Mouse (Mus musculus): ENCODE measurements around the gene Lama5.

DNA sequence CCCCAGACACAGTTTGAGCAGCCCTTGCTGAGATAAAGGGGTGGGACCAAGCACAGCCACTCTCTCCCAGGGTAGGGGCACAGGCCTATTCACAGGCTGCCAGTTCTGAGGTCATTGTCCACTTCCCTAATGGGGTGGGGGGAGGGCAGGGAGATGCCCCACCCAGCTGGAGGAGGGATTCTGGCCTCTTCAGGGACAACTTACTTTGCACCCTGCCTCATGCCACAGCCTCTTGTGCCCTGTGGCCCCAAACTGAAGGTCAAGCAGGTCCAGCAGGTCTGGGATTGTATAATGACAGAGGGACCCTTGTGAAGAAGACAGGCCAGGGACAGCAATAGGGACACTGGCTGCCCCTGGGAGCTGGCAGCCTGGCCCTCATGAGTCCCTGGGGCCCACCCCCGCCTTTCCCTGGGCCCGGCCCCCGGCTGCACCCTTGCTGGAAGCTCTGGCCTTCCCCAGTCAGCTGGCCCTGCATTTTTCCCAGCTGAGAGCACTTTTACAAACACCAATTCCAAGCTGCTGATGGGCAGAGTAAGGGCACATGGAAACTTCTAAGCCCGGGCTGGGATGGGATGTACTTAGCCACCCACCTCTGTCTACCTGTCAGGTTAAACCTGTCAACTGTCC, 11.2 kb downstream of the Lama5 start:
- TF ChIP-seq EP300 (IDR thresholded peaks at IDR 0.05) (0 out of 2 replicates have a peak, but pooled peaks have one; percentile 4), CTCF (IDR thresholded peaks at IDR 0.05) (no peak)
